Mouse (Mus musculus) spleen, postnatal 36 days (tissue): ENCODE measurements around the gene Mark4.

Experiments used
- DNase-seq, 2 experiments: peaks; one replicate each; pipeline ENCODE4 v3.0.0; 2022; ENCODE audit warnings: low spot score in 2 of 2, mixed read lengths in 1 of 2

Mark4 gene

GRCm38 (mm10) chr7:19470308-19470707 is 11.7 kb upstream of the Mark4 start:
- DNase-seq: no peak

GRCm38 (mm10) chr7:19469404-19469803 is 10.8 kb upstream of the Mark4 start:
- DNase-seq: no peak

- no peak for DNase-seq
Observed at GRCm38 (mm10) chr7:19468279-19468678, 9.7 kb upstream of the Mark4 start.

- no peak for DNase-seq
Observed at GRCm38 (mm10) chr7:19467638-19468037, 9.0 kb upstream of the Mark4 start.

GRCm38 (mm10) chr7:19466602-19467145 is 8.1 kb upstream of the Mark4 start:
- no peak for DNase-seq

- no peak for DNase-seq
Observed at GRCm38 (mm10) chr7:19464367-19465307, 6.0 kb upstream of the Mark4 start.

GRCm38 (mm10) chr7:19462884-19463381 is 4.3 kb upstream of the Mark4 start, which contains the start of gene Exoc3l2:
Gene Exoc3l2, plus strand, starts transcription at chr7:19463331.
- DNase-seq: no peak

GRCm38 (mm10) chr7:19462443-19462842 is 3.8 kb upstream of the Mark4 start:
- DNase-seq: no peak

- peak; percentile 34 to 65 for DNase-seq
Observed at GRCm38 (mm10) chr7:19461488-19461887, 2.9 kb upstream of the Mark4 start.

- DNase-seq: no peak
Observed at GRCm38 (mm10) chr7:19460500-19460899, 1.9 kb upstream of the Mark4 start.

- no peak for DNase-seq
Observed at GRCm38 (mm10) chr7:19459144-19459870, 686 bp upstream of the Mark4 start.

- DNase-seq: peak; percentile 50 to 52
Observed at GRCm38 (mm10) chr7:19458072-19458486, 542 bp downstream of the Mark4 start.

GRCm38 (mm10) chr7:19457414-19458071 is 1.1 kb downstream of the Mark4 start:
- DNase-seq: no peak

GRCm38 (mm10) chr7:19456628-19457027 is 2.0 kb downstream of the Mark4 start:
- no peak for DNase-seq

GRCm38 (mm10) chr7:19455819-19456495 is 2.7 kb downstream of the Mark4 start:
- no peak for DNase-seq

GRCm38 (mm10) chr7:19455186-19455585 is 3.4 kb downstream of the Mark4 start:
- DNase-seq: no peak

GRCm38 (mm10) chr7:19449165-19449564 is 9.5 kb downstream of the Mark4 start:
- DNase-seq: no peak

- DNase-seq: no peak
Observed at GRCm38 (mm10) chr7:19447689-19448088, 10.9 kb downstream of the Mark4 start.

- no peak for DNase-seq
Observed at GRCm38 (mm10) chr7:19444801-19445200, 13.8 kb downstream of the Mark4 start.

- peak; percentile 36 to 61 for DNase-seq
Observed at GRCm38 (mm10) chr7:19443344-19443743, 15.3 kb downstream of the Mark4 start.
